Mouse (Mus musculus): ENCODE data around the gene Tbc1d1. TPM values are rescaled to one million over a fixed set of nuclear protein-coding genes. Genes with fewer than 3 reads are reported as not detected.

The Tbc1d1 gene
- polyA plus RNA-seq, 1 experiment from 2014 or later: 32.4 TPM

- no peak overlapping the region for H3K27ac ChIP-seq
- WGBS: 63% methylated on average over 9 of the region's 9 CpGs
- H3K4me3 ChIP-seq: no peak overlapping the region
- H3K27me3 ChIP-seq: no peaks in the 10 kb centered on the region
- H3K9ac ChIP-seq: no peak overlapping the region
- ATAC-seq (ENCODE audit: insufficient number of reproducible peaks, insufficient read depth, low FRiP score, low TSS enrichment): no peak
- H3K4me2 ChIP-seq (replicated peaks): no peak overlapping the region
- H3K36me3 ChIP-seq: no peaks in the 10 kb centered on the region
- peaks cover 14% of the 10 kb centered on the region; the same call in 1 of the 2 replicates for H3K4me1 ChIP-seq
- no peaks in the 10 kb centered on the region for H3K9me3 ChIP-seq
These were observed 86.8 kb downstream of the Tbc1d1 start for GRCm38 (mm10) chr5:64242795-64243455.

- Histone ChIP-seq H3K9me3 (no peaks in the 10 kb centered on the region), H3K27ac (no peak overlapping the region), H3K4me2 (replicated peaks) (no peak overlapping the region), H3K27me3 (no peaks in the 10 kb centered on the region), H3K4me1 (peaks cover 14% of the 10 kb centered on the region; the same call in 1 of the 2 replicates), H3K9ac (no peak overlapping the region), H3K4me3 (no peak overlapping the region), H3K36me3 (no peaks in the 10 kb centered on the region)
- 52% methylated on average over 6 of the region's 6 CpGs for WGBS
- ATAC-seq (ENCODE audit: insufficient number of reproducible peaks, insufficient read depth, low FRiP score, low TSS enrichment): no peak
These were observed 87.6 kb downstream of the Tbc1d1 start for GRCm38 (mm10) chr5:64243666-64244065.

- Histone ChIP-seq H3K27ac (no peak overlapping the region), H3K27me3 (no peaks in the 10 kb centered on the region), H3K9me3 (no peaks in the 10 kb centered on the region), H3K4me2 (replicated peaks) (no peak overlapping the region), H3K4me3 (no peak overlapping the region), H3K4me1 (peaks cover 14% of the 10 kb centered on the region; the same call in 1 of the 2 replicates), H3K9ac (no peak overlapping the region), H3K36me3 (no peaks in the 10 kb centered on the region)
- WGBS: 49% methylated on average over 3 of the region's 3 CpGs
- ATAC-seq (ENCODE audit: insufficient number of reproducible peaks, insufficient read depth, low FRiP score, low TSS enrichment): no peak
These were observed 88.2 kb downstream of the Tbc1d1 start for GRCm38 (mm10) chr5:64244283-64244682.

- Histone ChIP-seq H3K4me3 (no peak overlapping the region), H3K9ac (no peak overlapping the region), H3K36me3 (no peaks in the 10 kb centered on the region), H3K9me3 (no peaks in the 10 kb centered on the region), H3K27me3 (no peaks in the 10 kb centered on the region), H3K4me2 (replicated peaks) (no peak overlapping the region), H3K27ac (no peak overlapping the region), H3K4me1 (peaks cover 14% of the 10 kb centered on the region; the same call in 1 of the 2 replicates)
- 27% methylated on average over 5 of the region's 5 CpGs for WGBS
- no peak for ATAC-seq (ENCODE audit: insufficient number of reproducible peaks, insufficient read depth, low FRiP score, low TSS enrichment)
These were observed 88.6 kb downstream of the Tbc1d1 start for GRCm38 (mm10) chr5:64244745-64245144.

GRCm38 (mm10) chr5:64251435-64251834 is 95.3 kb downstream of the Tbc1d1 start:
- peaks cover 7% of the 10 kb centered on the region; the same call in 1 of the 2 replicates for H3K4me1 ChIP-seq
- 79% methylated on average over 5 of the region's 5 CpGs for WGBS
- no peak overlapping the region for H3K9ac ChIP-seq
- no peak overlapping the region for H3K4me3 ChIP-seq
- no peaks in the 10 kb centered on the region for H3K36me3 ChIP-seq
- ATAC-seq (ENCODE audit: insufficient number of reproducible peaks, insufficient read depth, low FRiP score, low TSS enrichment): no peak
- no peak overlapping the region for H3K27ac ChIP-seq
- H3K9me3 ChIP-seq: no peaks in the 10 kb centered on the region
- H3K4me2 ChIP-seq (replicated peaks): no peak overlapping the region
- H3K27me3 ChIP-seq: no peaks in the 10 kb centered on the region

GRCm38 (mm10) chr5:64254278-64254677 is 98.2 kb downstream of the Tbc1d1 start:
- ATAC-seq (ENCODE audit: insufficient number of reproducible peaks, insufficient read depth, low FRiP score, low TSS enrichment): no peak
- no peak overlapping the region for H3K4me3 ChIP-seq
- H3K36me3 ChIP-seq: 0 out of 2 replicates have a peak, but pooled peaks cover 5% of the 10 kb centered on the region
- H3K27ac ChIP-seq: no peak overlapping the region
- no peaks in the 10 kb centered on the region for H3K27me3 ChIP-seq
- H3K4me1 ChIP-seq: peaks cover 7% of the 10 kb centered on the region; the same call in 1 of the 2 replicates
- H3K9ac ChIP-seq: no peak overlapping the region
- no peaks in the 10 kb centered on the region for H3K9me3 ChIP-seq
- 38% methylated on average over 3 of the region's 3 CpGs for WGBS
- H3K4me2 ChIP-seq (replicated peaks): no peak overlapping the region

GRCm38 (mm10) chr5:64254988-64255387 is 98.9 kb downstream of the Tbc1d1 start:
- no peak overlapping the region for H3K9ac ChIP-seq
- no peaks in the 10 kb centered on the region for H3K27me3 ChIP-seq
- no peak for ATAC-seq (ENCODE audit: insufficient number of reproducible peaks, insufficient read depth, low FRiP score, low TSS enrichment)
- no peak overlapping the region for H3K4me2 ChIP-seq (replicated peaks)
- 0 out of 2 replicates have a peak, but pooled peaks cover 5% of the 10 kb centered on the region for H3K36me3 ChIP-seq
- H3K4me3 ChIP-seq: no peak overlapping the region
- WGBS: 59% methylated on average over 6 of the region's 6 CpGs
- H3K9me3 ChIP-seq: no peaks in the 10 kb centered on the region
- H3K27ac ChIP-seq: no peak overlapping the region
- peaks cover 7% of the 10 kb centered on the region; the same call in 1 of the 2 replicates for H3K4me1 ChIP-seq

GRCm38 (mm10) chr5:64263348-64263747 is 107.2 kb downstream of the Tbc1d1 start:
- no peak overlapping the region for H3K4me2 ChIP-seq (replicated peaks)
- WGBS: 87% methylated on average over 11 of the region's 11 CpGs
- no peak overlapping the region for H3K27ac ChIP-seq
- H3K4me3 ChIP-seq: no peak overlapping the region
- H3K4me1 ChIP-seq: no peaks in the 10 kb centered on the region
- H3K27me3 ChIP-seq: no peaks in the 10 kb centered on the region
- no peak for ATAC-seq (ENCODE audit: insufficient number of reproducible peaks, insufficient read depth, low FRiP score, low TSS enrichment)
- no peaks in the 10 kb centered on the region for H3K9me3 ChIP-seq
- H3K9ac ChIP-seq: no peak overlapping the region
- H3K36me3 ChIP-seq: 0 out of 2 replicates have a peak, but pooled peaks cover 5% of the 10 kb centered on the region

GRCm38 (mm10) chr5:64263898-64264478 is 107.9 kb downstream of the Tbc1d1 start:
- no peak for ATAC-seq (ENCODE audit: insufficient number of reproducible peaks, insufficient read depth, low FRiP score, low TSS enrichment)
- no peak overlapping the region for H3K27ac ChIP-seq
- H3K4me2 ChIP-seq (replicated peaks): no peak overlapping the region
- 0 out of 2 replicates have a peak, but pooled peaks cover 5% of the 10 kb centered on the region for H3K36me3 ChIP-seq
- no peak overlapping the region for H3K9ac ChIP-seq
- WGBS: 70% methylated on average over 13 of the region's 13 CpGs
- H3K4me1 ChIP-seq: no peaks in the 10 kb centered on the region
- H3K27me3 ChIP-seq: no peaks in the 10 kb centered on the region
- no peaks in the 10 kb centered on the region for H3K9me3 ChIP-seq
- H3K4me3 ChIP-seq: no peak overlapping the region

- H3K27me3 ChIP-seq: no peaks in the 10 kb centered on the region
- no peak for ATAC-seq (ENCODE audit: insufficient number of reproducible peaks, insufficient read depth, low FRiP score, low TSS enrichment)
- H3K27ac ChIP-seq: no peak overlapping the region
- no peaks in the 10 kb centered on the region for H3K4me1 ChIP-seq
- WGBS: 23% methylated on average over 3 of the region's 3 CpGs
- H3K9ac ChIP-seq: no peak overlapping the region
- H3K4me2 ChIP-seq (replicated peaks): no peak overlapping the region
- no peaks in the 10 kb centered on the region for H3K9me3 ChIP-seq
- H3K4me3 ChIP-seq: no peak overlapping the region
- 0 out of 2 replicates have a peak, but pooled peaks cover 5% of the 10 kb centered on the region for H3K36me3 ChIP-seq
These were observed 109.0 kb downstream of the Tbc1d1 start for GRCm38 (mm10) chr5:64265145-64265544.

GRCm38 (mm10) chr5:64265906-64266305 is 109.8 kb downstream of the Tbc1d1 start:
- WGBS: 89% methylated on average over 3 of the region's 3 CpGs
- Histone ChIP-seq H3K4me1 (no peaks in the 10 kb centered on the region), H3K36me3 (0 out of 2 replicates have a peak, but pooled peaks cover 8% of the 10 kb centered on the region), H3K4me2 (replicated peaks) (no peak overlapping the region), H3K27ac (no peak overlapping the region), H3K27me3 (no peaks in the 10 kb centered on the region), H3K9ac (no peak overlapping the region), H3K4me3 (no peak overlapping the region), H3K9me3 (no peaks in the 10 kb centered on the region)
- ATAC-seq (ENCODE audit: insufficient number of reproducible peaks, insufficient read depth, low FRiP score, low TSS enrichment): no peak

GRCm38 (mm10) chr5:64266534-64266933 is 110.4 kb downstream of the Tbc1d1 start:
- Histone ChIP-seq H3K36me3 (0 out of 2 replicates have a peak, but pooled peaks cover 12% of the 10 kb centered on the region), H3K4me1 (no peaks in the 10 kb centered on the region), H3K9me3 (no peaks in the 10 kb centered on the region), H3K27me3 (no peaks in the 10 kb centered on the region), H3K4me3 (no peak overlapping the region), H3K9ac (no peak overlapping the region), H3K27ac (no peak overlapping the region), H3K4me2 (replicated peaks) (no peak overlapping the region)
- WGBS: 91% methylated on average over 2 of the region's 2 CpGs
- no peak for ATAC-seq (ENCODE audit: insufficient number of reproducible peaks, insufficient read depth, low FRiP score, low TSS enrichment)

Data from embryonic facial prominence, embryonic 12.5 days (tissue).